Mouse (Mus musculus): ENCODE results near the gene Sf3a1.

GRCm38 (mm10) chr11:4119635-4120034, 40.5 kb upstream of the Sf3a1 start:
- no peak for TF ChIP-seq POLR2A (IDR thresholded peaks at IDR 0.05; ENCODE audit: borderline replicate concordance, control insufficient read depth, low read depth, low read length)
- TF ChIP-seq CTCF (IDR thresholded peaks at IDR 0.05; ENCODE audit: control insufficient read depth, insufficient read depth, low read length): no peak
